Mouse (Mus musculus): ENCODE data around the gene Yipf2. TPM values are rescaled to one million over a fixed set of nuclear protein-coding genes. Genes with fewer than 3 reads are reported as not detected.
A peak's percentile ranks its signal among the peaks of the same experiment; 100 is the strongest.

Gene Yipf2
- total RNA-seq (2018; cell fraction: chromatin; rRNA removed), result 10 to 100 TPM in 19 of 26 experiments, 1 to 10 TPM in 7; 2.7 to 38.9 (median 17.0) TPM
- 10 to 100 TPM in 21 of 26 experiments, 1 to 10 TPM in 5; 6.1 to 15.8 (median 11.6) TPM for total RNA-seq (2018; cell fraction: cytosol; rRNA removed)
- total RNA-seq (2018; cell fraction: nucleus; rRNA removed), result 10 to 100 TPM in 21 of 26 experiments, 1 to 10 TPM in 5; 4.8 to 32.4 (median 17.1) TPM
- 6.9 to 12.2 TPM (median 7.4 TPM) in 3 replicates for polyA plus RNA-seq (2018)

- Histone ChIP-seq H3K4me3 (ENCODE audit: inconsistent target) (peak within 1 kb of the TSS; percentile 87), H3K27ac (peak within 1 kb of the TSS; percentile 44), H3K36me3 (ENCODE audit: inconsistent target) (peaks cover 23% of the 10 kb centered on the region; the same call in 1 of the 2 replicates), H3K79me2 (ENCODE audit: inconsistent target) (peaks cover 31% of the 10 kb centered on the region)
- under 1% methylated on average over 30 of the region's 30 CpGs for WGBS (ENCODE audit: missing documents)
These were observed at the start of gene Yipf2, which contains the start of gene Timm29 for GRCm38 (mm10) chr9:21592703-21593121. Gene Yipf2 (minus strand): TSS chr9:21592828. Gene Timm29 (plus strand): TSS chr9:21592722.

GRCm38 (mm10) chr9:21639031-21639430, 46.4 kb upstream of the Yipf2 start:
- no peak overlapping the region for H3K4me3 ChIP-seq (ENCODE audit: inconsistent target)

GRCm38 (mm10) chr9:21635639-21636038, 43.0 kb upstream of the Yipf2 start:
- Histone ChIP-seq H3K27ac (no peak overlapping the region), H3K79me2 (ENCODE audit: inconsistent target) (peaks cover 48% of the 10 kb centered on the region), H3K36me3 (ENCODE audit: inconsistent target) (peaks cover 79% of the 10 kb centered on the region), H3K4me3 (ENCODE audit: inconsistent target) (no peak overlapping the region)
- WGBS (ENCODE audit: missing documents), result 100% methylated on average over 4 of the region's 7 CpGs

More at GRCm38 (mm10) chr9:21639031-21639430, 46.4 kb upstream of the Yipf2 start:
- no peak overlapping the region for H3K27ac ChIP-seq
- H3K36me3 ChIP-seq (ENCODE audit: inconsistent target), result peaks cover 99% of the 10 kb centered on the region
- WGBS (ENCODE audit: missing documents), result 95% methylated on average over 11 of the region's 11 CpGs
- peaks cover 14% of the 10 kb centered on the region; the same call in 1 of the 2 replicates for H3K79me2 ChIP-seq (ENCODE audit: inconsistent target)

GRCm38 (mm10) chr9:21633106-21633505, 40.5 kb upstream of the Yipf2 start:
- no peak overlapping the region for H3K4me3 ChIP-seq (ENCODE audit: inconsistent target)
- H3K79me2 ChIP-seq (ENCODE audit: inconsistent target), result peaks cover 73% of the 10 kb centered on the region
- H3K27ac ChIP-seq, result no peak overlapping the region
- 98% methylated on average over 3 of the region's 3 CpGs for WGBS (ENCODE audit: missing documents)
- H3K36me3 ChIP-seq (ENCODE audit: inconsistent target), result peaks cover 55% of the 10 kb centered on the region

GRCm38 (mm10) chr9:21630673-21631072, 38.0 kb upstream of the Yipf2 start:
- Histone ChIP-seq H3K4me3 (ENCODE audit: inconsistent target) (no peak overlapping the region), H3K36me3 (ENCODE audit: inconsistent target) (peaks cover 31% of the 10 kb centered on the region; the same call in 1 of the 2 replicates), H3K79me2 (ENCODE audit: inconsistent target) (peaks cover 97% of the 10 kb centered on the region), H3K27ac (no peak overlapping the region)
- 80% methylated on average over 3 of the region's 3 CpGs for WGBS (ENCODE audit: missing documents)

- Histone ChIP-seq H3K4me3 (ENCODE audit: inconsistent target) (no peak overlapping the region), H3K27ac (no peak overlapping the region)
- 71% methylated on average over 5 of the region's 5 CpGs for WGBS (ENCODE audit: missing documents)
These were observed 34.6 kb upstream of the Yipf2 start for GRCm38 (mm10) chr9:21627145-21627795.

GRCm38 (mm10) chr9:21626571-21626970, 33.9 kb upstream of the Yipf2 start:
- Histone ChIP-seq H3K27ac (no peak overlapping the region), H3K36me3 (ENCODE audit: inconsistent target) (no peaks in the 10 kb centered on the region), H3K79me2 (ENCODE audit: inconsistent target) (peaks cover 100% of the 10 kb centered on the region), H3K4me3 (ENCODE audit: inconsistent target) (no peak overlapping the region)

More at GRCm38 (mm10) chr9:21627145-21627795, 34.6 kb upstream of the Yipf2 start:
- Histone ChIP-seq H3K36me3 (ENCODE audit: inconsistent target) (no peaks in the 10 kb centered on the region), H3K79me2 (ENCODE audit: inconsistent target) (peaks cover 100% of the 10 kb centered on the region)

- H3K4me3 ChIP-seq (ENCODE audit: inconsistent target), result no peak overlapping the region
- peaks cover 100% of the 10 kb centered on the region for H3K79me2 ChIP-seq (ENCODE audit: inconsistent target)
- 92% methylated on average over 8 of the region's 10 CpGs for WGBS (ENCODE audit: missing documents)
- H3K36me3 ChIP-seq (ENCODE audit: inconsistent target), result no peaks in the 10 kb centered on the region
- H3K27ac ChIP-seq, result no peak overlapping the region
These were observed 33.0 kb upstream of the Yipf2 start for GRCm38 (mm10) chr9:21625342-21626339.

GRCm38 (mm10) chr9:21622676-21623075, 30.0 kb upstream of the Yipf2 start:
- Histone ChIP-seq H3K36me3 (ENCODE audit: inconsistent target) (no peaks in the 10 kb centered on the region), H3K27ac (no peak overlapping the region), H3K79me2 (ENCODE audit: inconsistent target) (peaks cover 100% of the 10 kb centered on the region), H3K4me3 (ENCODE audit: inconsistent target) (no peak overlapping the region)
- 93% methylated on average over 1 of the region's 1 CpGs for WGBS (ENCODE audit: missing documents)

GRCm38 (mm10) chr9:21620229-21620628, 27.6 kb upstream of the Yipf2 start:
- Histone ChIP-seq H3K36me3 (ENCODE audit: inconsistent target) (no peaks in the 10 kb centered on the region), H3K4me3 (ENCODE audit: inconsistent target) (no peak overlapping the region), H3K79me2 (ENCODE audit: inconsistent target) (peaks cover 88% of the 10 kb centered on the region), H3K27ac (no peak overlapping the region)
- WGBS (ENCODE audit: missing documents), result 85% methylated on average over 4 of the region's 4 CpGs

GRCm38 (mm10) chr9:21617066-21617465, 24.4 kb upstream of the Yipf2 start:
- H3K4me3 ChIP-seq (ENCODE audit: inconsistent target), result peak overlapping the region; percentile 76
- WGBS (ENCODE audit: missing documents), result 5% methylated on average over 10 of the region's 10 CpGs
- H3K36me3 ChIP-seq (ENCODE audit: inconsistent target), result no peaks in the 10 kb centered on the region
- peaks cover 56% of the 10 kb centered on the region for H3K79me2 ChIP-seq (ENCODE audit: inconsistent target)
- H3K27ac ChIP-seq, result peak overlapping the region; percentile 62

GRCm38 (mm10) chr9:21616232-21616781, 23.7 kb upstream of the Yipf2 start:
- WGBS (ENCODE audit: missing documents), result 2% methylated on average over 56 of the region's 57 CpGs

GRCm38 (mm10) chr9:21615617-21616231, 23.1 kb upstream of the Yipf2 start, which contains the start of gene Smarca4:
Gene Smarca4 (plus strand): TSS chr9:21616169.
- Histone ChIP-seq H3K4me3 (ENCODE audit: inconsistent target) (peak within 1 kb of the TSS; percentile 76), H3K36me3 (ENCODE audit: inconsistent target) (no peaks in the 10 kb centered on the region), H3K79me2 (ENCODE audit: inconsistent target) (peaks cover 43% of the 10 kb centered on the region), H3K27ac (peak within 1 kb of the TSS; percentile 84)
- WGBS (ENCODE audit: missing documents), result under 1% methylated on average over 22 of the region's 45 CpGs

More at GRCm38 (mm10) chr9:21616232-21616781, 23.7 kb upstream of the Yipf2 start:
- peak overlapping the region; percentile 67 for H3K27ac ChIP-seq
- H3K36me3 ChIP-seq (ENCODE audit: inconsistent target), result no peaks in the 10 kb centered on the region
- peak overlapping the region; percentile 76 for H3K4me3 ChIP-seq (ENCODE audit: inconsistent target)
- H3K79me2 ChIP-seq (ENCODE audit: inconsistent target), result peaks cover 48% of the 10 kb centered on the region
